Mouse (Mus musculus) spleen, postnatal 4 days (tissue): Measurements from ENCODE around the gene Acad12.
"Not testable (repeated sequence)": the region's sequence is repeated elsewhere in the genome, so short reads cannot be mapped to it uniquely, and the experiment has no call there.

ENCODE experiments used
- DNase-seq, 2 experiments: peaks; one replicate each; pipeline ENCODE4 v3.0.0; 2022; ENCODE audit warnings: low spot score in 2 of 2

The Acad12 gene

GRCm38 (mm10) chr5:121612036-121612435 lies 6.7 kb downstream of the Acad12 start:
- DNase-seq: no peak

GRCm38 (mm10) chr5:121609556-121610135 lies 9.1 kb downstream of the Acad12 start:
- DNase-seq: not testable (repeated sequence)

- DNase-seq: peak; percentile 82 to 96
These were observed 12.6 kb downstream of the Acad12 start for GRCm38 (mm10) chr5:121606151-121606550.

GRCm38 (mm10) chr5:121603815-121604214 lies 14.9 kb downstream of the Acad12 start:
- not testable (repeated sequence) for DNase-seq

- DNase-seq: peak; percentile 87 to 96
These were observed 17.0 kb downstream of the Acad12 start for GRCm38 (mm10) chr5:121601547-121602299.

- no peak for DNase-seq
These were observed 19.7 kb downstream of the Acad12 start for GRCm38 (mm10) chr5:121598871-121599610.

GRCm38 (mm10) chr5:121597991-121598537 lies 20.7 kb downstream of the Acad12 start:
- DNase-seq: no peak

GRCm38 (mm10) chr5:121597332-121597731 lies 21.4 kb downstream of the Acad12 start:
- DNase-seq: no peak

GRCm38 (mm10) chr5:121596226-121596625 lies 22.5 kb downstream of the Acad12 start:
- no peak for DNase-seq

- no peak for DNase-seq
These were observed 23.0 kb downstream of the Acad12 start for GRCm38 (mm10) chr5:121595758-121596157.

- DNase-seq: no peak
These were observed 23.9 kb downstream of the Acad12 start for GRCm38 (mm10) chr5:121594714-121595313.

GRCm38 (mm10) chr5:121593451-121594401 lies 25.0 kb downstream of the Acad12 start, which contains the start of gene Aldh2:
Gene Aldh2 (minus strand): TSS chr5:121593824.
- DNase-seq: peak; percentile 84 to 93

- DNase-seq: peak; percentile 39 to 75
These were observed 25.8 kb downstream of the Acad12 start for GRCm38 (mm10) chr5:121592816-121593407.

GRCm38 (mm10) chr5:121592064-121592815 lies 26.5 kb downstream of the Acad12 start:
- no peak for DNase-seq

GRCm38 (mm10) chr5:121591417-121592063 lies 27.2 kb downstream of the Acad12 start:
- no peak for DNase-seq

- DNase-seq: no peak
These were observed 28.8 kb downstream of the Acad12 start for GRCm38 (mm10) chr5:121589928-121590327.

GRCm38 (mm10) chr5:121586400-121587039 lies 32.2 kb downstream of the Acad12 start:
- DNase-seq: peak in 1 of 2 experiments; percentile 34

- DNase-seq: no peak
These were observed 33.0 kb downstream of the Acad12 start for GRCm38 (mm10) chr5:121585699-121586098.
